Mouse (Mus musculus) left cerebral cortex, adult 8-10 months (tissue): Measurements from ENCODE around the gene Map2k6. TPM values are rescaled to one million over a fixed set of nuclear protein-coding genes. Genes with fewer than 3 reads are reported as not detected.
A peak's percentile ranks its signal among the peaks of the same experiment; 100 is the strongest.

Experiments used
- DNase-seq, 2 experiments: peaks; one replicate each; pipeline ENCODE4 v3.0.0; 2022; ENCODE audit warnings: low spot score in 2 of 2
- total RNA-seq, 4 experiments: library from RNA; stranded (reverse); gene quantifications; 2 replicates each; pipeline ENCODE4 v1.2.4; 2022

Gene Map2k6
- total RNA-seq, 4 experiments from 2014 or later: 21.9 to 23.5 (median 22.6) TPM

DNA sequence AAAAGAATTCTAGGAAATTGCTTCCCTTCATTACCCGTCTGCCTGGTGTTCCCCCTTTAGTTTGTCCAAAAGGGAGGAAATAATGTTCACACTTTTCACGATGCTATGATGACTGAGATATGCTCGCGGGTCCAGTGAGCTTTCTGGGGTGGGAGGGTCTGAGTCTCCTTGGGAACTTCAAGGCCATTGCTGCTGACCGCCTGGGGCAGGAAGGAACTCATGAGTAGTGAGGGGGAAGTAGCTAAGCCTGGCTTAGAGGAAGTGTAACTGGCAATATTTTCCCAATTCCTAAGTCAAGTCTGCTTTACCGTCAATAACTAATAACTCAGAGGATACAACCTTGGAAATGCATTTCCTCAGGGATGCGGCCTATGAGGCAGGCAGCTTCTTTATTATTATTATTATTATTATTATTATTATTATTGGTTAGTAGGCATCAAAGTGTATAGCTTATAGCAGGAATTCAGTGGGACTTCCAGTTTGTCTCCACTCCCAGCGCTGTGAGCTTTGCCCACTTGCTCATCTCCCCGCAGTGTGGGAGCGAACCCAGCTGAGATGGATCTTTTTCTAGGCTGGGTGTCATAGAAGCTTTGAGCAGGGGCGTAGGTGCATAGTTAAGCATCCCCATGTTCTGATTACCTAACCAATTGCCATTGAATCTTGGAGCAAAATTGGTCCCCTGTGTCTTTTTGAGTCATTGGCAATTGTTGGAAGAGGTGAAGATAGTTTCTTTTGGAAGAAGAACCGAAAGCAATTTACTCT, 163.6 kb downstream of the Map2k6 start:
- no peak for DNase-seq

DNA sequence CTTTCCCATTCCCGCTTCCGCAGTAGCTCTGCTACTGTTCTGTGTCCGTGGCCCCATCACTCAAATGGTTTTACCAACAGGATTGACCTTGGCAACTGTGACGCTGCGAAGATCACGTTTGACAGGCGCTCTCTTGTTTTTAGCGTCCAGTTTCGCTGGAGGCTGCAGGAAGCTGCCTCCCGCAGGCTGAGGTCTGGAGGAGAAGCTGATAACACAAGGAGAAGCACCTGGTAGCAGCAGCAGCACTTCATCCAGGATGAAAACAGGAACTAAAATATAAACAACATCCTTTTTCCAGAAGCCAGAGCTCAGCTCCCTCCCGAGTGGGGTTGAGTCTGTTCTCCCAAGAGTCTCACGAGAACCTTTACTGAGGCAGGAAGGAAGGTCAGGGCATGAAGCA, 164.3 kb downstream of the Map2k6 start:
- no peak for DNase-seq

DNA sequence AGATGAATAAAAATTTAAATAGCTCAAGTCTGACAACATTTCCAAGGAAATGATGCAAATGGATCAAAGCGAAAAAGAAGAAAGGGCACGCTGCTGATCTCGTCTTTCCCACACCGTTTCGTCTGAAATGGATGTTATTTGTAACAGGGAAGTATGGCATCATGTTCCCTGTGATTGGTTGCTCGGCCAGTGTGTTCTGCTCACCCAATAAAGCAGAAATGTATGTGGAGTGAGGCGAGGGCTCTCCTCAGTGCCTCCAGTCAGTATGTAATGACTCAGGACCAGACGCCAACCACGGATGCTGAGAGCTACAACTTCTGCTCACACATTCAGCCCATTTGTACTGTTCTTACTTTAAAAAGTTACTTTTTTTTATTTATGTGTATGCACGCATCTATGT, 164.9 kb downstream of the Map2k6 start:
- no peak for DNase-seq

DNA sequence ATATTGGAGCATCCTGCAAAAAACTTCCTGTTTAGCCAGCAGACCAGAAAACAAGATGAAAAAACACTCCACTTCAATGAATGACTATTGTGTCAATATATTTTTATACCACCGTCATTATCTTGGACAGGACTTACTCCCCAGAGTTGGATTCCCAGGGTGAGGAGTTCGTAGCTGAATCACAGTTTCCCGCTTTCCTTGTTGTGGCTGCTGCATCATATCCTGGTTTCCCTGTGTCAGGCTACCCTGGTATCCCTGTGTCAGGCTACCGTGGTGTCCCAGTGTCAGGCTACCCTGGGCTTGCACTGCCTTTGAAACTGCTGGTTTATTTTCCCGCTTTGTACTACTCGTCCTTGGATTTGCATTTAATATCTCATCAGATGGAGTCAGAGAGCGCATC, 167.4 kb downstream of the Map2k6 start:
- DNase-seq: no peak

DNA sequence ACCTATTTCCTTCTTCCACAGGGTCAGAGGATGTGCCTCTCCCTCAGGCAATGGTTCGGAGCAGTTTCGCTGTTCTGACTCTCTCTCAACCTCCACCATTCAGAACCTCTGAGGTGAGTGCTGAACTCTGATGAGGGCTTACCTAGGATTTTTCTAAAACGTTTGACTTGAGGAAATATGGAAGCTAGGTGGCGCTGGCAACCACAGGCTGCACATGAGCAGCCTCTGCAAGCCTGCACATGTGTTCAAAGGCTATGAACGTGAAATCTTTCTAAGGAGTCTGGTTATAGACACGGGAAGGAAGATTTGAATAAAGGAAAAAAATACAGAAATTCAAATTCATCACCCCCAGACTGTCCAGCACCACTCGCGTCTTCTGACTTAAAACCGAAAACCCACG, 173.6 kb downstream of the Map2k6 start:
- peak; percentile 12 to 21 for DNase-seq

Other genes with a start within 250 kb of the Map2k6 start
- gene Abca9, start 230.9 kb upstream of the Map2k6 start, total RNA-seq: 10 to 100 TPM in 1 of 4 experiments, 1 to 10 TPM in 3; 6.8 to 10.4 (median 8.3) TPM
- 1 to 10 TPM; 1.7 to 1.9 (median 1.8) TPM for gene Abca6, start 147.3 kb upstream of the Map2k6 start, total RNA-seq
- 10 to 100 TPM; 41.3 to 50.1 (median 43.2) TPM for gene Abca5, start 61.4 kb upstream of the Map2k6 start, total RNA-seq